Mouse (Mus musculus): ENCODE results near the gene Mob3b. TPM values are rescaled to one million over a fixed set of nuclear protein-coding genes. Genes with fewer than 3 reads are reported as not detected.
A peak's percentile ranks its signal among the peaks of the same experiment; 100 is the strongest.

Mob3b gene
- polyA plus RNA-seq, 1 experiment from 2014 or later: 14.7 TPM

- WGBS: 69% methylated on average over 1 of the region's 1 CpGs
- no peak overlapping the region for H3K27ac ChIP-seq (ENCODE audit: low read length)
- no peak overlapping the region for H3K4me3 ChIP-seq (ENCODE audit: low read length)
- no peak for ATAC-seq (ENCODE audit: low FRiP score, low TSS enrichment)
- H3K9me3 ChIP-seq (ENCODE audit: low read length): no peaks in the 10 kb centered on the region
- H3K36me3 ChIP-seq (ENCODE audit: insufficient read depth, low read length): no peaks in the 10 kb centered on the region
- 0 out of 2 replicates have a peak, but pooled peaks cover 10% of the 10 kb centered on the region for H3K4me1 ChIP-seq (ENCODE audit: insufficient read depth, low read length)
- H3K9ac ChIP-seq (replicated peaks; ENCODE audit: low read length): no peak overlapping the region
- no peaks in the 10 kb centered on the region for H3K27me3 ChIP-seq (ENCODE audit: insufficient read depth, low read length)
- H3K4me2 ChIP-seq (replicated peaks; ENCODE audit: low read depth, low read length): no peak overlapping the region
Observed at GRCm38 (mm10) chr4:35173551-35173950, 16.3 kb upstream of the Mob3b start.

DNA sequence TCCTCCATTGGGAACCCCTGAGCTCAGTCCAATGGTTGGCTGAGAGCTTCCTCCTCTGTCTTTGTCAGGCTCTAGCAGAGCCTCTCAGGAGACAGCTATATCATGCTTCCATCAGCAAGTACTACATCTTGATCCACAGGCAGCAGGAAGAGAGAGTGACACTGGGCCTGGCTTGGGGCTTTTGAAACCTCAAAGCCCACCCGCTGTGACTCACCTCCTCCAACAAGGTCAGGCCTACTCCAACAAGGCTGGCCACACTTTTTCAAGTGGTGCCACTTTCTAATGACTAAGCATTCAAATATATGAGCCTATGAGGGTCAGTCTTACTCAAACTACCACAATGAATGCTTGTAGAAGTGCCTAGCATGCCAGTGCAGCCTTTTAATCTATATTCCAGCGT lies 15.2 kb upstream of the Mob3b start:
- Histone ChIP-seq H3K36me3 (ENCODE audit: insufficient read depth, low read length) (no peaks in the 10 kb centered on the region), H3K4me2 (replicated peaks; ENCODE audit: low read depth, low read length) (no peak overlapping the region), H3K4me3 (ENCODE audit: low read length) (no peak overlapping the region), H3K27me3 (ENCODE audit: insufficient read depth, low read length) (no peaks in the 10 kb centered on the region), H3K9me3 (ENCODE audit: low read length) (no peaks in the 10 kb centered on the region), H3K27ac (ENCODE audit: low read length) (no peak overlapping the region), H3K4me1 (ENCODE audit: insufficient read depth, low read length) (0 out of 2 replicates have a peak, but pooled peaks cover 4% of the 10 kb centered on the region), H3K9ac (replicated peaks; ENCODE audit: low read length) (no peak overlapping the region)
- no peak for ATAC-seq (ENCODE audit: low FRiP score, low TSS enrichment)
- WGBS: 90% methylated on average over 2 of the region's 2 CpGs

DNA sequence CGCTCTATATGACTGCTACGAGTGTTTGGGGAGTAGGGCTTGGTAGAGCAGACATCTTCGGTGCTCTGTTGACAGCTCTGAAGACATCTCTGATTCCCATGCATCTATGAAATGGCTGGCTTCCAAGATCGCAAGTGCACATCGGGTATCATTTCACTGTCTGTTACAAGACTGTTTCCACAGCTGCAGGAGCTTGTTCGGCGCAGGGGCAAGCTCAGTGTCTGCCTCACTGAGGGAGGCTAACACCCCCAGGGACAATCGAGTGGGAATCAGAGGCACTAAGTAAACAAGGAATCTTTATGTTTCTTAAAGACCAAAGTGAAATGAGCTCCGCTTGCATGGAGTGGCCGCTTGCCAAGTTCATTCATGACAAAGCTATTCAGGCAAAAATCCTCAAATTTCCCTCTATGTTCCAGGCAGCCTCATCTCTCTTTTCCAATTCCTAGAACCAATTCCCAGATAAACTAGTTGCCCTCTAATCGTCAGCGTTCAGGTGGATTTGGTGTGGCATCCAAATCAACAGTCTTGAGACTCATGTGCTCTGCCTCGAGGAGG lies 12.4 kb upstream of the Mob3b start:
- no peak overlapping the region for H3K27ac ChIP-seq (ENCODE audit: low read length)
- ATAC-seq (ENCODE audit: low FRiP score, low TSS enrichment): no peak
- no peak overlapping the region for H3K4me2 ChIP-seq (replicated peaks; ENCODE audit: low read depth, low read length)
- 53% methylated on average over 13 of the region's 13 CpGs for WGBS
- 0 out of 2 replicates have a peak, but pooled peaks cover 4% of the 10 kb centered on the region for H3K4me1 ChIP-seq (ENCODE audit: insufficient read depth, low read length)
- H3K27me3 ChIP-seq (ENCODE audit: insufficient read depth, low read length): no peaks in the 10 kb centered on the region
- H3K9ac ChIP-seq (replicated peaks; ENCODE audit: low read length): no peak overlapping the region
- no peaks in the 10 kb centered on the region for H3K9me3 ChIP-seq (ENCODE audit: low read length)
- H3K4me3 ChIP-seq (ENCODE audit: low read length): no peak overlapping the region
- no peaks in the 10 kb centered on the region for H3K36me3 ChIP-seq (ENCODE audit: insufficient read depth, low read length)

DNA sequence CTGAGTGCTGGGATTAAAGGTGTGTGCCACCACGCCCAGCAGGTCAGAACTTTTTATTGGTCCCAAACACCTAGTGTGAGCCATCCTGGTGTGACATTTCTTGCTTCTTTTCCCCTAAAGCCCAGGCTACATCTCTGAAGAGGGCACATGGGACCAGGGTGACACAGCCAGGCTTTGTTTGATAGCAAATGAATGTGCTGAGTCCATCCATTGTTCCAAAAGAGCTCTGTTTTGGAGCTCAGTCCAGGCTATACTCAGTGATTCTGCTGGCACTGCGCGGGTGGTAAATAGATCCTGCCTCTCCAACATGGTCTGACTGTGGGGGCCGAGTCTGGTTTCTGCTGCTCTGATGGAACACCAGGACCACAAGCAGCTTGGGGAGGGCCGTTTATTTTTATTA lies 10.6 kb upstream of the Mob3b start:
- 71% methylated on average over 5 of the region's 5 CpGs for whole genome bisulfite sequencing
- Histone ChIP-seq H3K4me3 (ENCODE audit: low read length) (no peak overlapping the region), H3K9ac (replicated peaks; ENCODE audit: low read length) (no peak overlapping the region)

DNA sequence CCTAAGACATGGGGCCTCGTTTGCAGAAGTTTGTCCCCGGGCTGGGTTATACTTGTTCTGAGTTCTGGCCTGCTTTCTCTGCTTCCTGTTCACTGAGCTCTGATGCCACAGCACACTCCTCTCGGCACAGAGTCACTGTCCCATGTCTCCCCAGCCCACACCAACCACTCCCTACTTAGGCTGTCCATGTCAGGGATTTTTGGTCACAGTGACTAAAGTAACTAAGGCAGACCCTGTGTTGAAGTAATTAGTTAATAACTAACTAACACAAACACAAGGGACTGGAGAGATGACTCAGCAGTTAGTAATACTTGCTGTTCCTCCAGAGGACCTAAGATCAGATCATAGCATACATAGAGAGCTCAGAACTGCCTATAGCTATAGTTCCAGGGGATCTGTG lies 8.7 kb upstream of the Mob3b start:
- H3K4me2 ChIP-seq (replicated peaks; ENCODE audit: low read depth, low read length): no peak overlapping the region
- H3K9me3 ChIP-seq (ENCODE audit: low read length): no peaks in the 10 kb centered on the region
- H3K27me3 ChIP-seq (ENCODE audit: insufficient read depth, low read length): no peaks in the 10 kb centered on the region
- no peak overlapping the region for H3K9ac ChIP-seq (replicated peaks; ENCODE audit: low read length)
- H3K4me3 ChIP-seq (ENCODE audit: low read length): no peak overlapping the region
- no peaks in the 10 kb centered on the region for H3K36me3 ChIP-seq (ENCODE audit: insufficient read depth, low read length)
- 0 out of 2 replicates have a peak, but pooled peaks cover 4% of the 10 kb centered on the region for H3K4me1 ChIP-seq (ENCODE audit: insufficient read depth, low read length)
- 74% methylated on average over 3 of the region's 3 CpGs for WGBS
- peak; percentile 76 for ATAC-seq (ENCODE audit: low FRiP score, low TSS enrichment)
- no peak overlapping the region for H3K27ac ChIP-seq (ENCODE audit: low read length)

More for the DNA sequence above, 10.6 kb upstream of the Mob3b start:
- Histone ChIP-seq H3K9me3 (ENCODE audit: low read length) (no peaks in the 10 kb centered on the region), H3K27me3 (ENCODE audit: insufficient read depth, low read length) (no peaks in the 10 kb centered on the region), H3K27ac (ENCODE audit: low read length) (no peak overlapping the region), H3K4me2 (replicated peaks; ENCODE audit: low read depth, low read length) (no peak overlapping the region), H3K36me3 (ENCODE audit: insufficient read depth, low read length) (no peaks in the 10 kb centered on the region), H3K4me1 (ENCODE audit: insufficient read depth, low read length) (0 out of 2 replicates have a peak, but pooled peaks cover 4% of the 10 kb centered on the region)
- no peak for ATAC-seq (ENCODE audit: low FRiP score, low TSS enrichment)

- ATAC-seq (ENCODE audit: low FRiP score, low TSS enrichment): no peak
- WGBS: 83% methylated on average over 2 of the region's 2 CpGs
- no peaks in the 10 kb centered on the region for H3K27me3 ChIP-seq (ENCODE audit: insufficient read depth, low read length)
- H3K9me3 ChIP-seq (ENCODE audit: low read length): no peaks in the 10 kb centered on the region
- H3K36me3 ChIP-seq (ENCODE audit: insufficient read depth, low read length): no peaks in the 10 kb centered on the region
- no peak overlapping the region for H3K9ac ChIP-seq (replicated peaks; ENCODE audit: low read length)
- H3K27ac ChIP-seq (ENCODE audit: low read length): no peak overlapping the region
- H3K4me3 ChIP-seq (ENCODE audit: low read length): no peak overlapping the region
- no peak overlapping the region for H3K4me2 ChIP-seq (replicated peaks; ENCODE audit: low read depth, low read length)
- 0 out of 2 replicates have a peak, but pooled peaks cover 4% of the 10 kb centered on the region for H3K4me1 ChIP-seq (ENCODE audit: insufficient read depth, low read length)
Observed at GRCm38 (mm10) chr4:35165275-35165674, 8.0 kb upstream of the Mob3b start.

DNA sequence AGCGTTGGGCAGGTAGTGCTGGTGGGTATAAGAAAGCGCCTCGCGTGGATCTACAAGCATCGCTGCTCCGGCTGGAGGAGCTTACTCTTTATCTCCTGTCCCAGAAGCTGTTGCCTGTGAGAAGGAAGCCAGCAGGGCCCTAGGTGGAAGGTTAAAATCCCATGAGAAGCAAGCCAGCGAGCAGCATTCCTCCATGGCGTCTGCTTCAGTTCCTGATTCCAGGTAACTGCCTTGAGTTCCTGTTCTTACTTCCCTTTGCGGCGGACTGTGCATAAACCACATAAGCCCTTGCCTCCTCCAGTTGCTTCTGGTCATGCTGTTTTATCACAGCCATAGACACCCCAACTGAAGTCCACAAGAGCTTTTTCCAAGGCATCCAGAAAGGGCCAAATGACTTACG lies 531 bp upstream of the Mob3b start:
- no peak overlapping the region for H3K4me2 ChIP-seq (replicated peaks; ENCODE audit: low read depth, low read length)
- no peak for ATAC-seq (ENCODE audit: low FRiP score, low TSS enrichment)
- WGBS: 59% methylated on average over 11 of the region's 11 CpGs

GRCm38 (mm10) chr4:35156149-35156611 lies 1.1 kb downstream of the Mob3b start:
- Histone ChIP-seq H3K27ac (ENCODE audit: low read length) (peak overlapping the region; percentile 81), H3K4me2 (replicated peaks; ENCODE audit: low read depth, low read length) (peak overlapping the region; percentile 79), H3K27me3 (ENCODE audit: insufficient read depth, low read length) (0 out of 2 replicates have a peak, but pooled peaks cover 4% of the 10 kb centered on the region), H3K9ac (replicated peaks; ENCODE audit: low read length) (peak overlapping the region; percentile 80), H3K4me3 (ENCODE audit: low read length) (peak overlapping the region; percentile 75), H3K36me3 (ENCODE audit: insufficient read depth, low read length) (no peaks in the 10 kb centered on the region), H3K9me3 (ENCODE audit: low read length) (no peaks in the 10 kb centered on the region), H3K4me1 (ENCODE audit: insufficient read depth, low read length) (peaks cover 10% of the 10 kb centered on the region)
- WGBS: under 1% methylated on average over 26 of the region's 26 CpGs
- ATAC-seq (ENCODE audit: low FRiP score, low TSS enrichment): peak; percentile 78

More for the DNA sequence above, 531 bp upstream of the Mob3b start:
- Histone ChIP-seq H3K9ac (replicated peaks; ENCODE audit: low read length) (no peak overlapping the region), H3K36me3 (ENCODE audit: insufficient read depth, low read length) (no peaks in the 10 kb centered on the region), H3K27me3 (ENCODE audit: insufficient read depth, low read length) (0 out of 2 replicates have a peak, but pooled peaks cover 4% of the 10 kb centered on the region), H3K4me3 (ENCODE audit: low read length) (no peak overlapping the region), H3K9me3 (ENCODE audit: low read length) (no peaks in the 10 kb centered on the region), H3K27ac (ENCODE audit: low read length) (no peak overlapping the region), H3K4me1 (ENCODE audit: insufficient read depth, low read length) (peaks cover 10% of the 10 kb centered on the region)

- Histone ChIP-seq H3K9ac (replicated peaks; ENCODE audit: low read length) (peak overlapping the region; percentile 80), H3K36me3 (ENCODE audit: insufficient read depth, low read length) (no peaks in the 10 kb centered on the region), H3K27me3 (ENCODE audit: insufficient read depth, low read length) (0 out of 2 replicates have a peak, but pooled peaks cover 4% of the 10 kb centered on the region), H3K9me3 (ENCODE audit: low read length) (no peaks in the 10 kb centered on the region), H3K4me2 (replicated peaks; ENCODE audit: low read depth, low read length) (peak overlapping the region; percentile 79), H3K4me3 (ENCODE audit: low read length) (peak overlapping the region; percentile 75), H3K27ac (ENCODE audit: low read length) (peak overlapping the region; percentile 81), H3K4me1 (ENCODE audit: insufficient read depth, low read length) (peaks cover 10% of the 10 kb centered on the region)
- peak; percentile 81 for ATAC-seq (ENCODE audit: low FRiP score, low TSS enrichment)
- WGBS: 17% methylated on average over 20 of the region's 20 CpGs
Observed at GRCm38 (mm10) chr4:35155132-35155922, 2.0 kb downstream of the Mob3b start.

DNA sequence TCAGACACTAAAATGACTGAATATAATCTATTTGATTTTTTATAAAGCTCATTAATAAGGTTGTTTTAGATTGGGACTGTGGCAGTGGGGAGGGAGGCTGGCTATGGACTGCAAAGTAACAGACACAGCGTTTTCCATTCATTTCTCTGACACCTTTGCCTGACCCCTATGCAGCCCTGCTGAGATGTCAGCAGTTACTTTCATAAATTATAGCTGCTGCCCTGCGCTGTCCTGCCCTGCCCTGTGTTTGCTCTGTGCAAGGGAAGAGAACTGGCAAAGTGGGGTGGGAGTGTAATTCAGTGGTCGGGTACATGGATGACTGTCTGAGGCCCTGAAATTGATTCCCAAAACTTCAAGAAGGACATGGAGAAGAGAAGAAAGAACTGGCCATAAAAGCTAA lies 3.2 kb downstream of the Mob3b start:
- Histone ChIP-seq H3K27me3 (ENCODE audit: insufficient read depth, low read length) (0 out of 2 replicates have a peak, but pooled peaks cover 4% of the 10 kb centered on the region), H3K36me3 (ENCODE audit: insufficient read depth, low read length) (no peaks in the 10 kb centered on the region), H3K4me1 (ENCODE audit: insufficient read depth, low read length) (peaks cover 10% of the 10 kb centered on the region), H3K27ac (ENCODE audit: low read length) (no peak overlapping the region), H3K9me3 (ENCODE audit: low read length) (no peaks in the 10 kb centered on the region), H3K4me3 (ENCODE audit: low read length) (no peak overlapping the region), H3K4me2 (replicated peaks; ENCODE audit: low read depth, low read length) (no peak overlapping the region), H3K9ac (replicated peaks; ENCODE audit: low read length) (no peak overlapping the region)
- WGBS: 25% methylated on average over 3 of the region's 3 CpGs
- no peak for ATAC-seq (ENCODE audit: low FRiP score, low TSS enrichment)
